Mouse (Mus musculus) forebrain, postnatal 0 days (tissue): ENCODE measurements around the gene Rnf39. TPM values are rescaled to one million over a fixed set of nuclear protein-coding genes. Genes with fewer than 3 reads are reported as not detected.

Source experiments
- ATAC-seq: fragments of 200-750 bp; cut with Nextera tagmentation; 2 replicates; pipeline ENCODE4 v1.8.0; 2017; ENCODE audit warnings: mild to moderate bottlenecking, moderate library complexity
- DNase-seq: peaks from one replicate; pipeline ENCODE4 v3.0.0-alpha.2; 2015
- H3K27ac ChIP-seq: fragments of 300-500 bp; sonication (generic); 2 replicates; pipeline ENCODE4 v1.5.1; 2014; ENCODE audit warnings: low read depth, mild to moderate bottlenecking, antibody characterized with exemption, low read length, moderate library complexity, mixed read lengths
- H3K27me3 ChIP-seq: fragments of 300-500 bp; sonication (generic); 2 replicates; pipeline ENCODE4 v1.6.1; 2014; ENCODE audit warnings: mild to moderate bottlenecking, low read length, mixed read lengths; ENCODE audit not compliant: insufficient read depth
- H3K36me3 ChIP-seq: fragments of 300-500 bp; sonication (generic); 2 replicates; pipeline ENCODE4 v1.6.1; 2014; ENCODE audit warnings: mild to moderate bottlenecking, moderate library complexity; ENCODE audit not compliant: insufficient read depth
- H3K4me1 ChIP-seq: fragments of 300-500 bp; sonication (generic); 2 replicates; pipeline ENCODE4 v1.6.1; 2014; ENCODE audit warnings: antibody characterized with exemption; ENCODE audit not compliant: insufficient read depth
- H3K4me2 ChIP-seq: fragments of 300-500 bp; sonication (generic); 2 replicates; pipeline ENCODE4 v1.6.1; 2014; ENCODE audit warnings: low read depth, mild to moderate bottlenecking, moderate library complexity
- H3K4me3 ChIP-seq: fragments of 300-500 bp; sonication (generic); 2 replicates; pipeline ENCODE4 v1.5.1; 2014; ENCODE audit warnings: low read depth, low read length, mixed read lengths
- H3K9ac ChIP-seq: fragments of 300-500 bp; sonication (generic); 2 replicates; pipeline ENCODE4 v1.6.1; 2014; ENCODE audit warnings: mild to moderate bottlenecking
- H3K9me3 ChIP-seq: fragments of 300-500 bp; sonication (generic); 2 replicates; pipeline ENCODE4 v1.6.1; 2016; ENCODE audit warnings: low read length
- CTCF ChIP-seq: sonication (generic); IDR thresholded peaks from 2 replicates; pipeline ENCODE4 v1.5.1; 2016; ENCODE audit warnings: antibody characterized with exemption, control low read depth, low read depth
- WGBS: fragments of 180-500 bp; shearing (Covaris S2); extraction: QIAGEN DNeasy Blood & Tissue Kit; methylation state at CpG from one replicate; pipeline ENCODE4 v1.1.7; 2014; 5-methylcytosine and 5-hydroxymethylcytosine counted together
- polyA plus RNA-seq: library from polyadenylated mRNA; unstranded; fragments of >200 nt; fragmentation: Nextera tagmentation; extraction: Ambion mirVana; gene quantifications from 2 replicates; pipeline ENCODE4 v1.2.1, GENCODE M21; 2015
- total RNA-seq: library from RNA; depleted of rRNA; stranded (reverse); fragments of >200 nt; gene quantifications from 2 replicates; pipeline ENCODE4 v1.2.3, GENCODE M21; 2014

The Rnf39 gene
- total and polyA plus RNA-seq, 2 experiments from 2014 or later = 1.8 to 2.4 TPM

DNA sequence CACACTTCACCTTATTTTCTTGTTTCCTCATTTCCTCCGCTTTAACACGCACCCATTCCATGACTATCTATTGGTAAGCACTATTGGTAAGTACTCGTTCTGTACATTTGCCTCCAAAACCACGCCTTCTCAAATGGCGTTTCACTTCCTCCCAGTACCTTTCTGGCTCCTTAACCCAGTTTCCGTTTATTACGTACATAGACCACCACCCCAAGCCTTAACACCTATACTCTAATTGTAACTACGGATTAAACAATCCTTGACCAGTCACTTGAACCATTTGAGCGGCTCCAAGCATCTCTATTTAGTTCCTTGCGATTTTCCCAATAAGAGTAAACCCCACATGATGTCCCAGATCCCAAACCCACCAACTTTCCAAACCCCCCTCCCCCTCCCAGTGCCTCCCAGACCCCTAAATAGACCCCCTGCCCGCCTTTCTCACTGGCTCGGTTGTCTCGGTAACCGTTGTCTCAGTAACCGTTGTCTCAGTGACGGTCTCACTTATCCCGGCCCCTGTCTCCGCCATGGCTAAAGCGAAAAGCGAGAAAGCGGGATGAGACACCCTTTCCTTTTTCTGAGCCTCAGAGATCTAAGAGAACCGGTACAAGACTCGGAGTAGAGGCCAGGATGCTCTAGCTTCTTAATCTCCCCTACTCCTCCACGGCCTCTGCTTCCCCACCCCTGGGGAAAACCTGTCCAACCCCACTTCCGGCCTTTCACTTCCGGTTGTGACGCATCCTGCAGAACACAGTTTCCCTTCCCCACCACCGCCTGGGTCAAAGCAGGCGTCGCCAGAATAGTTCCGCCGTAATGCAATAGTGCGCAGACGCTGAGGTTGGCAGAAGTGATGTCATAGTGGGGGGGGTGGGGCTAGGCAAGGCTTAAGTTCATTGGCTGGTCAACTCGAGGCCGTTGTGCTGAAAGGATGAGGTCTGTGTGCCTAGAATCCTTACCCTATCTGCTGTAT lies 8.5 kb downstream of the Rnf39 start, which contains the start of gene Ppp1r11:
TSS of gene Ppp1r11 (minus strand) at position 761 of the 967 bp plus-strand sequence.
- peaks cover 17% of the 10 kb centered on the region for H3K36me3 ChIP-seq
- no peaks in the 10 kb centered on the region for H3K27me3 ChIP-seq
- WGBS = 2% methylated on average over 36 of the region's 36 CpGs
- TF ChIP-seq CTCF = no peak
- H3K4me1 ChIP-seq = peaks cover 7% of the 10 kb centered on the region; the same call in 1 of the 2 replicates
- peak within 1 kb of the TSS; percentile 74 for H3K4me3 ChIP-seq
- ATAC-seq (peak; percentile 97), DNase-seq (peak; percentile 99)
- H3K27ac ChIP-seq = peak within 1 kb of the TSS; percentile 88
- peak within 1 kb of the TSS; percentile 77 for H3K4me2 ChIP-seq
- peak within 1 kb of the TSS; percentile 69 for H3K9ac ChIP-seq
- no peaks in the 10 kb centered on the region for H3K9me3 ChIP-seq

DNA sequence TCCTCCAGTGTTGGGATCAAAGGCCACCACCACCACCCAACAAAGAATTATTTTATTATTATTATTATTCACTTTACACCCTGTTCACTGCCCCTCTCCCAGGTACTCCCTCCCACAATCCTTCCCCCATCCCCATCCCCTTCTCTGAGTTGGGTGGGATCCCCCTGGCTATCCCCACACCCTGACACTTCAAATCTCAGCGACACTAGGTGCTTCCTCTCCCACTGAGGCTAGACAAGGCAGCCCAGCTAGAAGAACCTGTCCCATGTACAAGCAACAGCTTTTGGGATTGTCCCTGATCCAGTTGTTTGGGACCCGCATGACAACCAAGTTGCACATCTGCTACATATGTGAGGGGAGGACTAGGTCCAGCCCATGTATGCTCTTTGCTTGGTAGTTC lies 9.9 kb downstream of the Rnf39 start:
- no peak for ATAC-seq
- Histone ChIP-seq H3K4me2 (no peak overlapping the region), H3K27me3 (no peaks in the 10 kb centered on the region), H3K9ac (no peak overlapping the region), H3K4me3 (no peak overlapping the region), H3K36me3 (peaks cover 17% of the 10 kb centered on the region), H3K27ac (no peak overlapping the region), H3K4me1 (peaks cover 12% of the 10 kb centered on the region), H3K9me3 (no peaks in the 10 kb centered on the region)
- WGBS = 93% methylated on average over 2 of the region's 2 CpGs
- DNase-seq = no peak
- TF ChIP-seq CTCF = no peak

DNA sequence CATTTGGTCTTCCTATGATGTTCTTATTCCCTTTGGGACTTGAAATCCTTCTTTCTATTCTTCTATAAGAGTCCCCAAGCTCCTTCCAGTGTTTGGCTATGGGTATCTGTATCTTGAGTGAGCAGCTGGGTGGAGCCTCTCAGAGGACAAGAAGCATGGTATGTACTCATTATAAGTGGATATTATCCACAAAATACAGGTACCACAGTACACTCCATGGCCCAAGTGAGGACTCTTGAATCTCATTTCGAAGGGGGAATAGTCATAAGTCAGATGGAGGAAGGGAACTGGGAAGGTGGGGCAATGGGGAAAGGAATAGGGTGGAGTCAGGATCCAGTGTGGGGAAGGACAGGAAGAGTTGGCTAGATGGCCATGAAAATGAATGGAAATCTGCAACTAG lies 10.3 kb downstream of the Rnf39 start:
- no peak overlapping the region for H3K4me3 ChIP-seq
- ATAC-seq (no peak), DNase-seq (no peak)
- no peak overlapping the region for H3K9ac ChIP-seq
- no peak overlapping the region for H3K4me2 ChIP-seq
- peaks cover 17% of the 10 kb centered on the region for H3K36me3 ChIP-seq
- H3K4me1 ChIP-seq = peaks cover 12% of the 10 kb centered on the region
- WGBS = 92% methylated on average over 1 of the region's 1 CpGs
- H3K9me3 ChIP-seq = no peaks in the 10 kb centered on the region
- TF ChIP-seq CTCF = no peak
- H3K27ac ChIP-seq = no peak overlapping the region
- no peaks in the 10 kb centered on the region for H3K27me3 ChIP-seq

- peak within 1 kb of the TSS; percentile 68 for H3K4me3 ChIP-seq
- peak; percentile 99 for ATAC-seq
- peak; percentile 99 for DNase-seq
- H3K27me3 ChIP-seq = no peaks in the 10 kb centered on the region
- peaks cover 6% of the 10 kb centered on the region; the same call in 1 of the 2 replicates for H3K36me3 ChIP-seq
- H3K4me2 ChIP-seq = peak within 1 kb of the TSS; percentile 70
- H3K9ac ChIP-seq = peak within 1 kb of the TSS; percentile 50
- under 1% methylated on average over 46 of the region's 46 CpGs for WGBS
- H3K27ac ChIP-seq = peak within 1 kb of the TSS; percentile 69
- TF ChIP-seq CTCF = no peak
- no peaks in the 10 kb centered on the region for H3K9me3 ChIP-seq
- H3K4me1 ChIP-seq = peaks cover 10% of the 10 kb centered on the region
These were observed 15.5 kb downstream of the Rnf39 start, which contains the start of the genes Znrd1 and Znrd1as for GRCm38 (mm10) chr17:36957999-36958743. Znrd1 (minus strand) TSS chr17:36958559. Znrd1as (plus strand) TSS chr17:36958592.

GRCm38 (mm10) chr17:36958884-36959283 lies 16.2 kb downstream of the Rnf39 start:
- peaks cover 10% of the 10 kb centered on the region for H3K4me1 ChIP-seq
- WGBS = 12% methylated on average over 12 of the region's 12 CpGs
- H3K27ac ChIP-seq = peak overlapping the region; percentile 69; the same call in 1 of the 2 replicates
- peak overlapping the region; percentile 50 for H3K9ac ChIP-seq
- H3K4me3 ChIP-seq = peak overlapping the region; percentile 68
- H3K36me3 ChIP-seq = peaks cover 6% of the 10 kb centered on the region; the same call in 1 of the 2 replicates
- DNase-seq (no peak), ATAC-seq (no peak)
- no peaks in the 10 kb centered on the region for H3K27me3 ChIP-seq
- no peak for TF ChIP-seq CTCF
- H3K4me2 ChIP-seq = peak overlapping the region; percentile 70
- no peaks in the 10 kb centered on the region for H3K9me3 ChIP-seq

DNA sequence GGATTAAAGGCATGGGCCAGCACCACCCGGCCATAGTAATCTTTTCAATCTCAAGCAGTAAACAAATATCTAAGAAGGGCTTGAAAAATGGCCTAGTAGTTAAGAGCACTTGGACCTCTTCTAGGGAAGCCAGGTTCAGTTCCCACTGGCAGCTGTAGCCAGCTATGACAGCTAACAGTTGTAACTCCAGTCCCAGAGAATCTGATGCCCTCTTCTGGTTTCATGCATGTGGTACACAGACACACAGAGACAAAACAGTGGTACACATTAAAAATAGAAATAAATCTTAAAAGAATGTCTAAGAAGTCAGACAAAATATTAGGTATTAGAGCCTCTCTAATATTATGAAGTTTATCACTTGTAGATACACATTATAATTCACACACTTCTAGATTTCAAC lies 18.4 kb downstream of the Rnf39 start:
- WGBS = 84% methylated on average over 1 of the region's 1 CpGs
- TF ChIP-seq CTCF = no peak

More for the DNA sequence above, 18.4 kb downstream of the Rnf39 start:
- H3K27ac ChIP-seq = no peak overlapping the region
- no peaks in the 10 kb centered on the region for H3K27me3 ChIP-seq
- no peaks in the 10 kb centered on the region for H3K9me3 ChIP-seq
- H3K9ac ChIP-seq = no peak overlapping the region
- no peak overlapping the region for H3K4me3 ChIP-seq
- H3K36me3 ChIP-seq = no peaks in the 10 kb centered on the region
- ATAC-seq = no peak
- no peak overlapping the region for H3K4me2 ChIP-seq
- peaks cover 10% of the 10 kb centered on the region for H3K4me1 ChIP-seq
- no peak for DNase-seq
